Mouse (Mus musculus) MEL (cell line): Measurements from ENCODE around the gene D630003M21Rik.

Source experiments
- CTCF ChIP-seq, 3 experiments: IDR thresholded peaks in 2 of 3; conservative IDR thresholded peaks in 1 of 3; 2 replicates each; pipeline ENCODE4 v1.5.1; 2011 to 2012; ENCODE audit warnings: low read length in 3 of 3, low read depth in 2 of 3, mild to moderate bottlenecking in 2 of 3, improper control_type of control experiment in 1 of 3, inconsistent platforms in 1 of 3, mixed read lengths in 1 of 3, moderate library complexity in 1 of 3; ENCODE audit not compliant: control insufficient read depth in 1 of 3, insufficient read depth in 1 of 3, poor library complexity in 1 of 3, severe bottlenecking in 1 of 3
- ELF1 ChIP-seq: IDR thresholded peaks from 2 replicates; pipeline ENCODE4 v1.6.1; 2014; ENCODE audit warnings: low read depth, mild to moderate bottlenecking, inconsistent platforms, low read length, improper control_type of control experiment, moderate library complexity
- MEF2A ChIP-seq: IDR thresholded peaks from 2 replicates; pipeline ENCODE4 v1.6.1; 2014; ENCODE audit warnings: low read depth, mild to moderate bottlenecking, inconsistent platforms, low read length, improper control_type of control experiment; ENCODE audit not compliant: poor library complexity, insufficient replicate concordance, severe bottlenecking; ENCODE audit errors: extremely low read depth
- POLR2A ChIP-seq, 2 experiments: IDR thresholded peaks; 2 replicates each; pipeline ENCODE4 v1.6.1; 2011 to 2012; ENCODE audit warnings: low read length in 2 of 2, mild to moderate bottlenecking in 2 of 2, control low read depth in 1 of 2, improper control_type of control experiment in 1 of 2, low read depth in 1 of 2, moderate library complexity in 1 of 2; ENCODE audit not compliant: control insufficient read depth in 1 of 2, insufficient read depth in 1 of 2, poor library complexity in 1 of 2
- POLR2AphosphoS2 ChIP-seq: IDR thresholded peaks from 2 replicates; pipeline ENCODE4 v1.6.1; 2011; ENCODE audit warnings: low read length, improper control_type of control experiment
- POLR2AphosphoS5 ChIP-seq: IDR thresholded peaks from 2 replicates; pipeline ENCODE4 v1.6.1; 2012; ENCODE audit warnings: low read depth, borderline replicate concordance, mild to moderate bottlenecking, inconsistent platforms, low read length, moderate library complexity, mixed read lengths
- RCOR1 ChIP-seq: IDR thresholded peaks from 2 replicates; pipeline ENCODE4 v1.6.1; 2012; ENCODE audit warnings: low read depth, mild to moderate bottlenecking, inconsistent platforms, low read length, improper control_type of control experiment
- SMC3 ChIP-seq: IDR thresholded peaks from 2 replicates; pipeline ENCODE4 v1.6.1; 2011; ENCODE audit warnings: low read depth, low read length, improper control_type of control experiment
- TBP ChIP-seq: IDR thresholded peaks from 2 replicates; pipeline ENCODE4 v1.8.0; 2011; ENCODE audit warnings: low read depth, low read length, improper control_type of control experiment
- TCF12 ChIP-seq: IDR thresholded peaks from 2 replicates; pipeline ENCODE4 v1.6.1; 2014; ENCODE audit warnings: low read depth, mild to moderate bottlenecking, inconsistent platforms, low read length, improper control_type of control experiment, moderate library complexity
- USF1 ChIP-seq: IDR thresholded peaks from 2 replicates; pipeline ENCODE4 v1.6.1; 2014; ENCODE audit warnings: low read depth, mild to moderate bottlenecking, inconsistent platforms, low read length, improper control_type of control experiment, moderate library complexity
- ZNF384 ChIP-seq: IDR thresholded peaks from 2 replicates; pipeline ENCODE4 v1.6.1; 2012; ENCODE audit warnings: low read depth, mild to moderate bottlenecking, inconsistent platforms, low read length, improper control_type of control experiment

DNA sequence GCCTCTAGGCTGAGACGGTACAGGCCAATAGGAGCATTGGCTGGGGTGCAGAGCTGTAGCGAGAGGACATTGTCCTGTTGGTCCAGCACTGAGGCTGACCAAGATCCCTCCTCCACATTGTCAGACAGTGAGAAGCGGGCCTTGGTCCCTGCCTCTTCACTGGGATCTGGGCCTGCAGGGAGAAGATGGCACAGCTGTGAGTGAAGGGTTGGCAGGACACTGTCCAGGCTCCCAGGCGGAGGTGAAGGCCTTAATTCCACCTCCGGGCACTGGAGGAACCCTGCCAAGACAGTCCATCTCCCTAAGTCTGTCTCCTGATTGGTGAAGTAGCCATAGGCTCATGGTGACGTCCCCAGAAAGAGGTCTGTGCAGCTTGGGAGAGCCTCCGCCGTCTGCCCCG lies 90.2 kb downstream of the D630003M21Rik start:
- TF ChIP-seq MEF2A (no peak), ZNF384 (no peak), POLR2A (IDR thresholded peaks at IDR 0.05; ENCODE audit: control insufficient read depth in 1 of 2, insufficient read depth in 1 of 2, low read depth in 1 of 2, low read length in 2 of 2, poor library complexity in 1 of 2) (no peak), POLR2AphosphoS2 (no peak), RCOR1 (no peak), USF1 (no peak), SMC3 (no peak), POLR2AphosphoS5 (no peak), CTCF (IDR thresholded peaks at IDR 0.05 in 2 of 3, conservative IDR thresholded peaks at IDR 0.05 in 1 of 3; ENCODE audit: control insufficient read depth in 1 of 3, insufficient read depth in 1 of 3, low read depth in 2 of 3, low read length in 3 of 3, poor library complexity in 1 of 3, severe bottlenecking in 1 of 3) (no peak), TCF12 (no peak), ELF1 (no peak), TBP (no peak)
